Mouse (Mus musculus): ENCODE results near the gene Pskh1. TPM values are rescaled to one million over a fixed set of nuclear protein-coding genes. Genes with fewer than 3 reads are reported as not detected.

Pskh1 gene
- total and polyA plus RNA-seq, 2 experiments from 2014 or later, result 8.7 to 23.9 TPM

- 2% methylated on average over 33 of the region's 33 CpGs for WGBS
- peaks cover 7% of the 10 kb centered on the region for H3K4me1 ChIP-seq (ENCODE audit: insufficient read depth, low read length)
- H3K27me3 ChIP-seq (ENCODE audit: insufficient read depth, low read length), result no peaks in the 10 kb centered on the region
- TF ChIP-seq CTCF (IDR thresholded peaks at IDR 0.05), result no peak
- H3K9me3 ChIP-seq (ENCODE audit: low read length), result no peaks in the 10 kb centered on the region
- peak overlapping the region; percentile 93 for H3K9ac ChIP-seq (replicated peaks; ENCODE audit: low read length, poor library complexity, severe bottlenecking)
- H3K27ac ChIP-seq (ENCODE audit: low read depth, low read length), result peak overlapping the region; percentile 95
- H3K36me3 ChIP-seq (ENCODE audit: insufficient read depth, low read length), result peaks cover 2% of the 10 kb centered on the region
- peak overlapping the region; percentile 60 for H3K4me3 ChIP-seq (ENCODE audit: low read depth, low read length)
- no peak for DNase-seq (ENCODE audit: low spot score)
- ATAC-seq (ENCODE audit: low FRiP score), result peak; percentile 56
- peak overlapping the region; percentile 71 for H3K4me2 ChIP-seq (ENCODE audit: low read depth, low read length, poor library complexity, severe bottlenecking)
Measured at GRCm38 (mm10) chr8:105937496-105938305, 37.5 kb downstream of the Pskh1 start.

DNA sequence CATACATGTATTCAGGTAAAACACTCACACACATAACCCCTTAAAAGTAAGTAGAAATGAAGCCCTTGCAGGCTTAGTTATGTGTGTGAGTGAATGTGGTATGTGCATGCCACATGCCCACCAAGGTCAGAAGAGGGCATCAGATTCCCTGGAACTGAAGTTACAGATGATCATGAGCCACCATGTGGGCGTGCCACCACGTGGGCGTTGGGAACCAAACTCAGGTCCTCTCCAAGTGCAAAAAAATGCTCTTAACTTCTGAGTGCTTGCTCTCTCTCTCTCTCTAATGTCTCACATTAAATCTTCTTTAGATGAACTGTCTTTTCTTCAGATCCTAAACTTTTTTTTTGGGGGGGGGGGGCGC lies 38.0 kb downstream of the Pskh1 start, which contains the start of gene Psmb10:
TSS of gene Psmb10 (minus strand) at position 139 of the 364 bp plus-strand sequence.
- Histone ChIP-seq H3K4me2 (ENCODE audit: low read depth, low read length, poor library complexity, severe bottlenecking) (peak within 1 kb of the TSS; percentile 71), H3K4me3 (ENCODE audit: low read depth, low read length) (peak within 1 kb of the TSS; percentile 60), H3K4me1 (ENCODE audit: insufficient read depth, low read length) (peaks cover 7% of the 10 kb centered on the region), H3K9ac (replicated peaks; ENCODE audit: low read length, poor library complexity, severe bottlenecking) (peak within 1 kb of the TSS; percentile 93), H3K36me3 (ENCODE audit: insufficient read depth, low read length) (no peaks in the 10 kb centered on the region), H3K27me3 (ENCODE audit: insufficient read depth, low read length) (no peaks in the 10 kb centered on the region), H3K27ac (ENCODE audit: low read depth, low read length) (peak within 1 kb of the TSS; percentile 95), H3K9me3 (ENCODE audit: low read length) (no peaks in the 10 kb centered on the region)
- peak; percentile 35 for TF ChIP-seq CTCF (IDR thresholded peaks at IDR 0.05)
- ATAC-seq (ENCODE audit: low FRiP score) (no peak), DNase-seq (ENCODE audit: low spot score) (no peak)
- 43% methylated on average over 4 of the region's 4 CpGs for WGBS

DNA sequence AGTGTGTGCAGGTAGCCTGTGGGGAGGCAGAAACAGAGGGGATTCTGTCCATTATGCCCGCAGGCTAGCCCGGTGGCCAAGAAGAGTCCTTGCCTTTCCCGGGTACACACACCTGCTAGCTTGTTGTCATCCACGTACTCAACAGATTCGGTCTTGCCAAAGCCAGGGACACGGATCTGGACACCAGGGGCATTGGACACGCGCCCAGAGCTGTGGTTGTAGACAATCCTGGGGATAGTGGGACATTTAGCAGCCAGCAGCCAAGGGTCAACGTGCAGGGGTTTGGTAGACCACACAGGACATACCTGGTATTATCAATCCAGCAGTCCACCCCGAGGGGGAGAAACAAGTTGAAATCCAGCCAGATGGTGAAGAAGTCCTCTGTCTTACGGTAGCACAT lies 41.8 kb downstream of the Pskh1 start:
- DNase-seq (ENCODE audit: low spot score) (no peak), ATAC-seq (ENCODE audit: low FRiP score) (no peak)
- H3K9me3 ChIP-seq (ENCODE audit: low read length), result no peaks in the 10 kb centered on the region
- H3K4me3 ChIP-seq (ENCODE audit: low read depth, low read length), result no peak overlapping the region
- peaks cover 3% of the 10 kb centered on the region; the same call in 1 of the 2 replicates for H3K4me1 ChIP-seq (ENCODE audit: insufficient read depth, low read length)
- no peaks in the 10 kb centered on the region for H3K36me3 ChIP-seq (ENCODE audit: insufficient read depth, low read length)
- H3K4me2 ChIP-seq (ENCODE audit: low read depth, low read length, poor library complexity, severe bottlenecking), result no peak overlapping the region
- no peak overlapping the region for H3K9ac ChIP-seq (replicated peaks; ENCODE audit: low read length, poor library complexity, severe bottlenecking)
- no peak for TF ChIP-seq CTCF (IDR thresholded peaks at IDR 0.05)
- H3K27ac ChIP-seq (ENCODE audit: low read depth, low read length), result no peak overlapping the region
- 90% methylated on average over 11 of the region's 11 CpGs for WGBS
- H3K27me3 ChIP-seq (ENCODE audit: insufficient read depth, low read length), result no peaks in the 10 kb centered on the region

DNA sequence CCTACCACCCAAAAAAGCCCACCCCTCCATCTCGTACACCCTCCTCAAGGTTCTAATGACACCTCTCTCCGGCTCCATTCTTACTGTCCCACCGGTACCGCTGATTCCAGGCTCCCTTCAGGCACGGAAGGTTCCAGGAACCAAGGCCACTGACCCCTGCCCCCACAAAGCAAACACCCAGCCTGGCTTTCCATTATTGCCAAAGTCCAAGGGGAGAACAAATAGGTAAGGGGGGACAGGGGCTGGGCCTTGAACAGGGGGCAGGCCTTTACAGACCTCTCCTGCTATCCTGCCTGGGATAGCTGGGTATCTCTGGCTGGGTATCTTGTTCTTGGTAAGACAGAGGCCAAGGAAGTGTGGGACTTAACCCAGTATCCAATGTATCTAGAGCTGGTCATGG lies 42.3 kb downstream of the Pskh1 start:
- Histone ChIP-seq H3K9ac (replicated peaks; ENCODE audit: low read length, poor library complexity, severe bottlenecking) (no peak overlapping the region), H3K27me3 (ENCODE audit: insufficient read depth, low read length) (no peaks in the 10 kb centered on the region), H3K4me2 (ENCODE audit: low read depth, low read length, poor library complexity, severe bottlenecking) (no peak overlapping the region), H3K9me3 (ENCODE audit: low read length) (no peaks in the 10 kb centered on the region), H3K27ac (ENCODE audit: low read depth, low read length) (peak overlapping the region; percentile 12; the same call in 1 of the 2 replicates), H3K36me3 (ENCODE audit: insufficient read depth, low read length) (no peaks in the 10 kb centered on the region), H3K4me3 (ENCODE audit: low read depth, low read length) (no peak overlapping the region), H3K4me1 (ENCODE audit: insufficient read depth, low read length) (peaks cover 3% of the 10 kb centered on the region; the same call in 1 of the 2 replicates)
- WGBS, result 95% methylated on average over 5 of the region's 5 CpGs
- ATAC-seq (ENCODE audit: low FRiP score), result no peak
- TF ChIP-seq CTCF (IDR thresholded peaks at IDR 0.05), result no peak
- no peak for DNase-seq (ENCODE audit: low spot score)

GRCm38 (mm10) chr8:105943321-105943739 lies 43.1 kb downstream of the Pskh1 start, which contains the start of gene Lcat:
TSS of gene Lcat (minus strand) at chr8:105943382.
- Histone ChIP-seq H3K27me3 (ENCODE audit: insufficient read depth, low read length) (no peaks in the 10 kb centered on the region), H3K4me2 (ENCODE audit: low read depth, low read length, poor library complexity, severe bottlenecking) (no peak within 1 kb of the TSS), H3K4me3 (ENCODE audit: low read depth, low read length) (no peak within 1 kb of the TSS), H3K9me3 (ENCODE audit: low read length) (no peaks in the 10 kb centered on the region), H3K9ac (replicated peaks; ENCODE audit: low read length, poor library complexity, severe bottlenecking) (no peak within 1 kb of the TSS), H3K27ac (ENCODE audit: low read depth, low read length) (peak within 1 kb of the TSS; percentile 12; the same call in 1 of the 2 replicates), H3K4me1 (ENCODE audit: insufficient read depth, low read length) (peaks cover 2% of the 10 kb centered on the region; the same call in 1 of the 2 replicates), H3K36me3 (ENCODE audit: insufficient read depth, low read length) (no peaks in the 10 kb centered on the region)
- 65% methylated on average over 8 of the region's 8 CpGs for WGBS
- peak; percentile 76 for ATAC-seq (ENCODE audit: low FRiP score)
- DNase-seq (ENCODE audit: low spot score), result peak; percentile 71
- TF ChIP-seq CTCF (IDR thresholded peaks at IDR 0.05), result no peak

DNA sequence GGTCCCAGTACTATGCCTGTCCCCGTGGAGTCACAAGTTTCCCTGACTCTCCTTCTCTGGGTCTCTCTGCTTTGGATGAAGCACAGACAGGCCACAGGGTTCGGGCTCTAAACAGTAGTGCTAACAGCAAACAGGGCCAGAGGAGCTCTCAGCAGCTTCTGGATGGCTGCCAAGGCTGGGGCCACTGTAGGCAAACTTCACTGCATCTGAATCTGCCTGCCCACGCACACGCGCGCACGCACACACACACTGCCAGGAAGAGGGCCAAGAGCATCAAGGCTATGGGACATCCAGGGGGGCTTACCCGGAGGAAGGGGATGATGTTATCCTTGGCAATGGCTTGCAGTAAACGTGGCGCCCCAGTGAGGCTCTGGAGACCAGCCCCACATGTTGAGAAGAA lies 49.1 kb downstream of the Pskh1 start:
- peak; percentile 81 for DNase-seq (ENCODE audit: low spot score)
- Histone ChIP-seq H3K27ac (ENCODE audit: low read depth, low read length) (0 out of 2 replicates have a peak overlapping the region, but pooled peaks have one; percentile 18), H3K4me3 (ENCODE audit: low read depth, low read length) (no peak overlapping the region), H3K9ac (replicated peaks; ENCODE audit: low read length, poor library complexity, severe bottlenecking) (no peak overlapping the region), H3K27me3 (ENCODE audit: insufficient read depth, low read length) (no peaks in the 10 kb centered on the region), H3K4me1 (ENCODE audit: insufficient read depth, low read length) (no peaks in the 10 kb centered on the region), H3K9me3 (ENCODE audit: low read length) (no peaks in the 10 kb centered on the region), H3K36me3 (ENCODE audit: insufficient read depth, low read length) (no peaks in the 10 kb centered on the region), H3K4me2 (ENCODE audit: low read depth, low read length, poor library complexity, severe bottlenecking) (no peak overlapping the region)
- ATAC-seq (ENCODE audit: low FRiP score), result no peak
- 76% methylated on average over 10 of the region's 10 CpGs for WGBS
- TF ChIP-seq CTCF (IDR thresholded peaks at IDR 0.05), result no peak
